In the genomic region with DNA sequence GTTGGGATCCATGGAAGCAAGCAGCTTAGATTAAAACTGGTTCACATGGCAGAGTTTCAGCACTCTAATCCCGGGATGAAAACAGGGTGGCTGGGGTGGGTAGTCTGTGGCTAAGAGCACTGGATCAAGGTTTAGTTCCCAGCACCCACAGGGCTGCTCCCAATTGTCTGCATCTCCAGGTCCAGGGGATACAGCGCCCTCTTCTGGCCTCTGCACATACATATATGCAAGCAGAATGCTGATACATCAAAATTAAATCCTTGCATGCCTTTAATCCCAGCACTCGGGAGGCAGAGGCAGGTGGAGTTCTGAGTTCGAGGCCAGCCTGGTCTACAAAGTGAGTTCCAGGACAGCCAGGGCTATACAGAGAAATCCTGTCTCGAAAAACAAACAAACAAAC, we compare ENCODE assay signal across 7 mouse cellular contexts. TPM values are rescaled to one million over a fixed set of nuclear protein-coding genes. Genes with fewer than 3 reads are reported as not detected.
A peak's percentile ranks its signal among the peaks of the same experiment; 100 is the strongest.
DNase-seq lines count a peak whose midpoint lies in the region; ATAC-seq and TF ChIP-seq lines count a peak whose summit lies in the region.
"Not testable (repeated sequence)": the region's sequence is repeated elsewhere in the genome, so short reads cannot be mapped to it uniquely, and the experiment has no call there.

No protein-coding gene starts in this region.

- H3K4me2 ChIP-seq in embryonic facial prominence, embryonic 14.5 days (ENCODE audit: low read depth, low read length) = peak overlapping the region; percentile 67
- peak overlapping the region; percentile 3; the same call in 1 of the 2 replicates for H3K4me2 ChIP-seq in heart, embryonic 15.5 days
- H3K4me2 ChIP-seq in neural tube, embryonic 14.5 days (ENCODE audit: low read depth, low read length) = peak overlapping the region; percentile 78; the same call in 1 of the 2 replicates

- not testable (repeated sequence) for H3K27me3 ChIP-seq in embryonic facial prominence, embryonic 14.5 days (replicated peaks; ENCODE audit: control insufficient read depth, insufficient read depth, low read length); heart, embryonic 15.5 days; kidney, adult 2 months (replicated peaks; ENCODE audit: control insufficient read depth, insufficient read depth, low read length); megakaryocyte, embryonic 14.5 days (replicated peaks); neural tube, embryonic 14.5 days (ENCODE audit: control insufficient read depth, insufficient read depth, low read length)

- H3K4me1 ChIP-seq in embryonic facial prominence, embryonic 14.5 days (ENCODE audit: control insufficient read depth, insufficient read depth, low read length); neural tube, embryonic 14.5 days (ENCODE audit: control insufficient read depth, insufficient read depth, low read length): not testable (repeated sequence)
- peaks cover 14% of the 10 kb centered on the region for H3K4me1 ChIP-seq in heart, embryonic 15.5 days (replicated peaks)
- H3K4me1 ChIP-seq in kidney, adult 2 months (ENCODE audit: control insufficient read depth, insufficient read depth, low read length) = peaks cover 17% of the 10 kb centered on the region
- H3K4me1 ChIP-seq in megakaryocyte, embryonic 14.5 days = peaks cover 70% of the 10 kb centered on the region

- H3K9me3 ChIP-seq in embryonic facial prominence, embryonic 14.5 days (ENCODE audit: control insufficient read depth, low read length); heart, embryonic 15.5 days (replicated peaks); megakaryocyte, embryonic 14.5 days; neural tube, embryonic 14.5 days (ENCODE audit: control insufficient read depth, low read length): not testable (repeated sequence)

- 72% methylated on average over 5 of the region's 5 CpGs for WGBS in embryonic facial prominence, embryonic 14.5 days
- 77% methylated on average over 5 of the region's 5 CpGs for WGBS in heart, embryonic 15.5 days
- WGBS in kidney, adult 2 months = 73% methylated on average over 5 of the region's 5 CpGs
- 84% methylated on average over 5 of the region's 5 CpGs for WGBS in neural tube, embryonic 14.5 days

- TF ChIP-seq CTCF in kidney, adult 2 months (conservative IDR thresholded peaks at IDR 0.05; ENCODE audit: insufficient read depth, insufficient read length, low read depth, low read length) = 0 out of 2 replicates have a peak, but pooled peaks have one; percentile 19

- H3K4me3 ChIP-seq in embryonic facial prominence, embryonic 14.5 days (ENCODE audit: low read depth, low read length) = 0 out of 2 replicates have a peak overlapping the region, but pooled peaks have one; percentile 94
- H3K4me3 ChIP-seq in heart, embryonic 15.5 days = peak overlapping the region; percentile 85
- H3K4me3 ChIP-seq in kidney, adult 2 months (ENCODE audit: insufficient read depth, low read depth, low read length); neural tube, embryonic 14.5 days (ENCODE audit: low read depth, low read length): not testable (repeated sequence)
- peak overlapping the region; percentile 62 for H3K4me3 ChIP-seq in megakaryocyte, embryonic 14.5 days (replicated peaks)

- peaks cover 26% of the 10 kb centered on the region for H3K36me3 ChIP-seq in embryonic facial prominence, embryonic 14.5 days (ENCODE audit: control insufficient read depth, insufficient read depth, low read length)
- peaks cover 24% of the 10 kb centered on the region for H3K36me3 ChIP-seq in heart, embryonic 15.5 days
- H3K36me3 ChIP-seq in kidney, adult 2 months (ENCODE audit: control insufficient read depth, insufficient read depth, low read length); neural tube, embryonic 14.5 days (ENCODE audit: control insufficient read depth, insufficient read depth, low read length): not testable (repeated sequence)
- peaks cover 39% of the 10 kb centered on the region for H3K36me3 ChIP-seq in megakaryocyte, embryonic 14.5 days (replicated peaks; ENCODE audit: low read length)

- DNase-seq in NIH3T3 (ENCODE audit: low read depth) (peak; percentile 51), liver (peak; percentile 62)
- DNase-seq in embryonic facial prominence, embryonic 14.5 days (ENCODE audit: low spot score); kidney, adult 2 months: not testable (repeated sequence)

- not testable (repeated sequence) for ATAC-seq in embryonic facial prominence, embryonic 14.5 days (ENCODE audit: low read depth); heart, embryonic 15.5 days (replicated peaks; ENCODE audit: insufficient number of reproducible peaks, insufficient read depth, low FRiP score, low read depth); neural tube, embryonic 14.5 days (ENCODE audit: low read depth)

- H3K27ac ChIP-seq in embryonic facial prominence, embryonic 14.5 days (replicated peaks; ENCODE audit: low read depth, low read length); heart, embryonic 15.5 days; neural tube, embryonic 14.5 days (ENCODE audit: low read depth, low read length): not testable (repeated sequence)
- H3K27ac ChIP-seq in kidney, adult 2 months (ENCODE audit: insufficient read depth, low read depth, low read length) = peak overlapping the region; percentile 48

- TF ChIP-seq POLR2A in kidney, adult 2 months (IDR thresholded peaks at IDR 0.05; ENCODE audit: low read depth, low read length) = not testable (repeated sequence)

- not testable (repeated sequence) for H3K9ac ChIP-seq in embryonic facial prominence, embryonic 14.5 days (ENCODE audit: low read depth, low read length); heart, embryonic 15.5 days; neural tube, embryonic 14.5 days (replicated peaks; ENCODE audit: low read depth, low read length)

RNA-seq across cellular contexts. Expression of a gene that starts 5.7 kb away (rescaled TPM):
- 387 and 401 TPM in 2 replicates for polyA plus RNA-seq in embryonic facial prominence, embryonic 14.5 days (2014; fragmentation: Nextera tagmentation; extraction: Ambion mirVana)
- polyA plus RNA-seq in heart, embryonic 15.5 days (2015; fragmentation: Nextera tagmentation; extraction: Ambion mirVana) = 287 and 319 TPM in 2 replicates
- polyA plus RNA-seq in kidney, adult 2 months (2012; rRNA removed) = 314 and 444 TPM in 2 replicates
- polyA plus RNA-seq in megakaryocyte, embryonic 14.5 days (2012; ENCODE audit: insufficient read depth, low replicate concordance) = 90.4 and 277 TPM in 2 replicates
- polyA plus RNA-seq in neural tube, embryonic 14.5 days (2014; fragmentation: Nextera tagmentation; extraction: Ambion mirVana) = 380 and 397 TPM in 2 replicates

RNA-seq across cellular contexts. Expression of a gene that starts 5.8 kb away (rescaled TPM):
- 0.11 and 0.80 TPM in 2 replicates for polyA plus RNA-seq in embryonic facial prominence, embryonic 14.5 days (2014; fragmentation: Nextera tagmentation; extraction: Ambion mirVana)
- polyA plus RNA-seq in heart, embryonic 15.5 days (2015; fragmentation: Nextera tagmentation; extraction: Ambion mirVana) = 2.0 and 2.6 TPM in 2 replicates
- polyA plus RNA-seq in kidney, adult 2 months (2012; rRNA removed) = 0.14 and 0.86 TPM in 2 replicates
- 1.0 TPM in 1 of 2 replicates, not detected in the other for polyA plus RNA-seq in megakaryocyte, embryonic 14.5 days (2012; ENCODE audit: insufficient read depth, low replicate concordance)
- 0.22 and 0.43 TPM in 2 replicates for polyA plus RNA-seq in neural tube, embryonic 14.5 days (2014; fragmentation: Nextera tagmentation; extraction: Ambion mirVana)

RNA-seq across cellular contexts. Expression of a gene that starts 54.8 kb away (rescaled TPM):
- 25.5 and 26.7 TPM in 2 replicates for polyA plus RNA-seq in embryonic facial prominence, embryonic 14.5 days (2014; fragmentation: Nextera tagmentation; extraction: Ambion mirVana)
- 10.7 and 15.3 TPM in 2 replicates for polyA plus RNA-seq in heart, embryonic 15.5 days (2015; fragmentation: Nextera tagmentation; extraction: Ambion mirVana)
- 230 TPM in 2 replicates for polyA plus RNA-seq in kidney, adult 2 months (2012; rRNA removed)
- polyA plus RNA-seq in megakaryocyte, embryonic 14.5 days (2012; ENCODE audit: insufficient read depth, low replicate concordance) = 0.06 TPM in 1 of 2 replicates, not detected in the other
- 70.2 and 76.9 TPM in 2 replicates for polyA plus RNA-seq in neural tube, embryonic 14.5 days (2014; fragmentation: Nextera tagmentation; extraction: Ambion mirVana)

Comparison
In these comparisons a context has a peak if more than half of its experiments do, and no peak if none do; other contexts are left out.
1. H3K4me2 ChIP-seq: peak in every context shown above with its lines; median percentile 78 in neural tube, embryonic 14.5 days; 67 in embryonic facial prominence, embryonic 14.5 days; 3 in heart, embryonic 15.5 days.
2. RNA of a gene that starts 54.8 kb away (polyA plus RNA-seq): 230 TPM in kidney, adult 2 months, 70.2 to 76.9 TPM in neural tube, embryonic 14.5 days, 25.5 to 26.7 TPM in embryonic facial prominence, embryonic 14.5 days and 10.7 to 15.3 TPM in heart, embryonic 15.5 days; 0.06 TPM in megakaryocyte, embryonic 14.5 days; every median in the first group is over 10 times any median in the second.